Mouse (Mus musculus): Measurements from ENCODE around the gene Ccpg1os. TPM values are rescaled to one million over a fixed set of nuclear protein-coding genes. Genes with fewer than 3 reads are reported as not detected.
A peak's percentile ranks its signal among the peaks of the same experiment; 100 is the strongest.

Gene Ccpg1os
- polyA plus RNA-seq, 1 experiment, result 19.5 TPM

GRCm38 (mm10) chr9:72961346-72961745 lies 23.8 kb downstream of the Ccpg1os start:
- Histone ChIP-seq H3K4me3 (ENCODE audit: insufficient read depth, low read depth, low read length) (no peak overlapping the region), H3K27ac (replicated peaks; ENCODE audit: low read depth, low read length) (no peak overlapping the region), H3K4me1 (ENCODE audit: control insufficient read depth, insufficient read depth, insufficient read length, low read length) (peaks cover 2% of the 10 kb centered on the region; the same call in 1 of the 2 replicates)

- Histone ChIP-seq H3K4me1 (ENCODE audit: control insufficient read depth, insufficient read depth, insufficient read length, low read length) (peaks cover 2% of the 10 kb centered on the region; the same call in 1 of the 2 replicates), H3K4me3 (ENCODE audit: insufficient read depth, low read depth, low read length) (peak within 1 kb of the TSS; percentile 89), H3K27ac (replicated peaks; ENCODE audit: low read depth, low read length) (no peak within 1 kb of the TSS)
These were observed 26.4 kb downstream of the Ccpg1os start, which contains the start of the genes Dyx1c1 and Gm44503 for GRCm38 (mm10) chr9:72958521-72959450. Gene Dyx1c1 (plus strand): TSS chr9:72958785. Gene Gm44503 (plus strand): TSS chr9:72958852.

GRCm38 (mm10) chr9:72955546-72955945 lies 29.6 kb downstream of the Ccpg1os start:
- no peak overlapping the region for H3K27ac ChIP-seq (replicated peaks; ENCODE audit: low read depth, low read length)
- H3K4me1 ChIP-seq (ENCODE audit: control insufficient read depth, insufficient read depth, insufficient read length, low read length), result peaks cover 2% of the 10 kb centered on the region; the same call in 1 of the 2 replicates
- no peak overlapping the region for H3K4me3 ChIP-seq (ENCODE audit: insufficient read depth, low read depth, low read length)

GRCm38 (mm10) chr9:72954746-72955145 lies 30.4 kb downstream of the Ccpg1os start:
- Histone ChIP-seq H3K4me3 (ENCODE audit: insufficient read depth, low read depth, low read length) (no peak overlapping the region), H3K27ac (replicated peaks; ENCODE audit: low read depth, low read length) (no peak overlapping the region), H3K4me1 (ENCODE audit: control insufficient read depth, insufficient read depth, insufficient read length, low read length) (peaks cover 2% of the 10 kb centered on the region; the same call in 1 of the 2 replicates)

GRCm38 (mm10) chr9:72949572-72949971 lies 35.6 kb downstream of the Ccpg1os start:
- Histone ChIP-seq H3K4me1 (ENCODE audit: control insufficient read depth, insufficient read depth, insufficient read length, low read length) (no peaks in the 10 kb centered on the region), H3K27ac (replicated peaks; ENCODE audit: low read depth, low read length) (no peak overlapping the region), H3K4me3 (ENCODE audit: insufficient read depth, low read depth, low read length) (no peak overlapping the region)

- H3K4me1 ChIP-seq (ENCODE audit: control insufficient read depth, insufficient read depth, insufficient read length, low read length), result no peaks in the 10 kb centered on the region
- no peak overlapping the region for H3K4me3 ChIP-seq (ENCODE audit: insufficient read depth, low read depth, low read length)
- no peak overlapping the region for H3K27ac ChIP-seq (replicated peaks; ENCODE audit: low read depth, low read length)
These were observed 38.2 kb downstream of the Ccpg1os start for GRCm38 (mm10) chr9:72947010-72947409.

- Histone ChIP-seq H3K27ac (replicated peaks; ENCODE audit: low read depth, low read length) (no peak overlapping the region), H3K4me1 (ENCODE audit: control insufficient read depth, insufficient read depth, insufficient read length, low read length) (peaks cover 6% of the 10 kb centered on the region), H3K4me3 (ENCODE audit: insufficient read depth, low read depth, low read length) (no peak overlapping the region)
These were observed 40.9 kb downstream of the Ccpg1os start for GRCm38 (mm10) chr9:72944286-72944685.

- H3K27ac ChIP-seq (replicated peaks; ENCODE audit: low read depth, low read length), result no peak overlapping the region
- peaks cover 7% of the 10 kb centered on the region for H3K4me1 ChIP-seq (ENCODE audit: control insufficient read depth, insufficient read depth, insufficient read length, low read length)
- no peak overlapping the region for H3K4me3 ChIP-seq (ENCODE audit: insufficient read depth, low read depth, low read length)
These were observed 41.8 kb downstream of the Ccpg1os start for GRCm38 (mm10) chr9:72943424-72943823.

- H3K27ac ChIP-seq (replicated peaks; ENCODE audit: low read depth, low read length), result no peak overlapping the region
- H3K4me1 ChIP-seq (ENCODE audit: control insufficient read depth, insufficient read depth, insufficient read length, low read length), result peaks cover 7% of the 10 kb centered on the region
- no peak overlapping the region for H3K4me3 ChIP-seq (ENCODE audit: insufficient read depth, low read depth, low read length)
These were observed 48.9 kb downstream of the Ccpg1os start for GRCm38 (mm10) chr9:72936301-72936700.

- Histone ChIP-seq H3K4me3 (ENCODE audit: insufficient read depth, low read depth, low read length) (no peak overlapping the region), H3K27ac (replicated peaks; ENCODE audit: low read depth, low read length) (no peak overlapping the region), H3K4me1 (ENCODE audit: control insufficient read depth, insufficient read depth, insufficient read length, low read length) (peaks cover 7% of the 10 kb centered on the region)
These were observed 49.9 kb downstream of the Ccpg1os start for GRCm38 (mm10) chr9:72935309-72935708.

GRCm38 (mm10) chr9:72931166-72931790 lies 53.9 kb downstream of the Ccpg1os start:
- Histone ChIP-seq H3K27ac (replicated peaks; ENCODE audit: low read depth, low read length) (no peak overlapping the region), H3K4me3 (ENCODE audit: insufficient read depth, low read depth, low read length) (no peak overlapping the region), H3K4me1 (ENCODE audit: control insufficient read depth, insufficient read depth, insufficient read length, low read length) (no peaks in the 10 kb centered on the region)

Other genes starting within 250 kb of the Ccpg1os start
- gene Prtg, start 178.5 kb downstream of the Ccpg1os start, polyA plus RNA-seq (2012; ENCODE audit: insufficient read depth, insufficient read length, missing spikeins), result 0.13 TPM in 1 of 2 replicates, not detected in the other
- gene Pygo1, start 59.7 kb downstream of the Ccpg1os start, polyA plus RNA-seq (2012; ENCODE audit: insufficient read depth, insufficient read length, missing spikeins), result 2.9 and 4.0 TPM in 2 replicates
- gene Dyx1c1, start 26.6 kb downstream of the Ccpg1os start, polyA plus RNA-seq (2012; ENCODE audit: insufficient read depth, insufficient read length, missing spikeins), result 2.1 TPM in 1 of 2 replicates, not detected in the other
- not detected in 2 replicates for gene Gm44503, start 26.5 kb downstream of the Ccpg1os start, polyA plus RNA-seq (2012; ENCODE audit: insufficient read depth, insufficient read length, missing spikeins)
- gene Ccpg1, start within 50 bp of the Ccpg1os start, polyA plus RNA-seq (2012; ENCODE audit: insufficient read depth, insufficient read length, missing spikeins), result 61.5 and 64.5 TPM in 2 replicates
- gene Pigb, start 55.0 kb upstream of the Ccpg1os start, polyA plus RNA-seq (2012; ENCODE audit: insufficient read depth, insufficient read length, missing spikeins), result 4.4 and 5.4 TPM in 2 replicates
- 0.38 and 1.7 TPM in 2 replicates for gene Rab27a, start 59.5 kb upstream of the Ccpg1os start, polyA plus RNA-seq (2012; ENCODE audit: insufficient read depth, insufficient read length, missing spikeins)
- not detected in 2 replicates for gene Khdc3, start 116.5 kb upstream of the Ccpg1os start, polyA plus RNA-seq (2012; ENCODE audit: insufficient read depth, insufficient read length, missing spikeins)
- not detected in 2 replicates for gene Gm20509, start 117.1 kb upstream of the Ccpg1os start, polyA plus RNA-seq (2012; ENCODE audit: insufficient read depth, insufficient read length, missing spikeins)
- gene Rsl24d1, start 128.0 kb upstream of the Ccpg1os start, polyA plus RNA-seq (2012; ENCODE audit: insufficient read depth, insufficient read length, missing spikeins), result 31.8 and 39.1 TPM in 2 replicates